Mouse (Mus musculus) G1E (cell line): ENCODE data around the gene Coq10a. TPM values are rescaled to one million over a fixed set of nuclear protein-coding genes. Genes with fewer than 3 reads are reported as not detected.

Experiments
- ATAC-seq: 2 replicates; pipeline ENCODE4 v1.8.0; 2016; ENCODE audit warnings: mild to moderate bottlenecking; ENCODE audit not compliant: insufficient number of reproducible peaks, poor library complexity, low FRiP score, severe bottlenecking; ENCODE audit errors: extremely low read depth
- DNase-seq: peaks from one replicate; pipeline ENCODE4 v3.0.0; 2012; ENCODE audit warnings: low spot score
- H3K27me3 ChIP-seq: 2 replicates; pipeline ENCODE4 v1.6.1; 2012; ENCODE audit warnings: mild to moderate bottlenecking, low read length, inconsistent platforms; ENCODE audit not compliant: insufficient read depth
- H3K36me3 ChIP-seq: replicated peaks from 2 replicates; pipeline ENCODE3; 2012; ENCODE audit warnings: mild to moderate bottlenecking, inconsistent platforms
- H3K4me1 ChIP-seq: 2 replicates; pipeline ENCODE4 v1.6.1; 2012; ENCODE audit warnings: low read depth, low read length, inconsistent platforms, mixed read lengths; ENCODE audit not compliant: insufficient read depth
- H3K4me3 ChIP-seq: 2 replicates; pipeline ENCODE4 v1.5.1; 2012; ENCODE audit warnings: low read depth, mild to moderate bottlenecking, inconsistent platforms, low read length, moderate library complexity, mixed read lengths
- H3K9me3 ChIP-seq: replicated peaks from 2 replicates; pipeline ENCODE4 v1.6.1; 2012; ENCODE audit warnings: inconsistent platforms
- CTCF ChIP-seq: IDR thresholded peaks from 2 replicates; pipeline ENCODE4 v1.5.1; 2012; ENCODE audit warnings: low read depth, low read length, inconsistent platforms, mixed read lengths
- GATA1 ChIP-seq: IDR thresholded peaks from 2 replicates; pipeline ENCODE4 v1.6.1; 2012; ENCODE audit warnings: borderline replicate concordance, low read length, inconsistent platforms, mixed read lengths
- GATA2 ChIP-seq: IDR thresholded peaks from 2 replicates; pipeline ENCODE4 v1.6.1; 2012; ENCODE audit warnings: low read depth, low read length, inconsistent platforms, borderline replicate concordance
- POLR2AphosphoS5 ChIP-seq: IDR thresholded peaks from 2 replicates; pipeline ENCODE4 v1.6.1; 2012; ENCODE audit warnings: low read depth, low read length, inconsistent platforms; ENCODE audit not compliant: insufficient replicate concordance
- TAL1 ChIP-seq: conservative IDR thresholded peaks from 2 replicates; pipeline ENCODE4 v1.6.1; 2012; ENCODE audit warnings: low read depth, low read length, inconsistent platforms, mixed read lengths
- polyA plus RNA-seq: library from polyadenylated mRNA; stranded (reverse); fragments of >175 nt; gene quantifications from 2 replicates; pipeline ENCODE4 v1.2.3, GENCODE M21; 2012
- total RNA-seq, 2 experiments: library from RNA; stranded (forward) in 1 of 2; stranded (reverse) in 1 of 2; fragments of 200-1000 nt in 1 of 2; fragments of >200 nt in 1 of 2; fragmentation: Nextera tagmentation in 1 of 2; gene quantifications; 2 replicates each; pipeline ENCODE4 v1.2.3; 2014 to 2017

Gene Coq10a
- 28.8 and 29.8 TPM in 2 replicates for total RNA-seq (2014; fragmentation: Nextera tagmentation)
- 24.9 and 27.4 TPM in 2 replicates for total RNA-seq (2017)
- polyA plus RNA-seq: 7.3 and 8.7 TPM in 2 replicates

DNA sequence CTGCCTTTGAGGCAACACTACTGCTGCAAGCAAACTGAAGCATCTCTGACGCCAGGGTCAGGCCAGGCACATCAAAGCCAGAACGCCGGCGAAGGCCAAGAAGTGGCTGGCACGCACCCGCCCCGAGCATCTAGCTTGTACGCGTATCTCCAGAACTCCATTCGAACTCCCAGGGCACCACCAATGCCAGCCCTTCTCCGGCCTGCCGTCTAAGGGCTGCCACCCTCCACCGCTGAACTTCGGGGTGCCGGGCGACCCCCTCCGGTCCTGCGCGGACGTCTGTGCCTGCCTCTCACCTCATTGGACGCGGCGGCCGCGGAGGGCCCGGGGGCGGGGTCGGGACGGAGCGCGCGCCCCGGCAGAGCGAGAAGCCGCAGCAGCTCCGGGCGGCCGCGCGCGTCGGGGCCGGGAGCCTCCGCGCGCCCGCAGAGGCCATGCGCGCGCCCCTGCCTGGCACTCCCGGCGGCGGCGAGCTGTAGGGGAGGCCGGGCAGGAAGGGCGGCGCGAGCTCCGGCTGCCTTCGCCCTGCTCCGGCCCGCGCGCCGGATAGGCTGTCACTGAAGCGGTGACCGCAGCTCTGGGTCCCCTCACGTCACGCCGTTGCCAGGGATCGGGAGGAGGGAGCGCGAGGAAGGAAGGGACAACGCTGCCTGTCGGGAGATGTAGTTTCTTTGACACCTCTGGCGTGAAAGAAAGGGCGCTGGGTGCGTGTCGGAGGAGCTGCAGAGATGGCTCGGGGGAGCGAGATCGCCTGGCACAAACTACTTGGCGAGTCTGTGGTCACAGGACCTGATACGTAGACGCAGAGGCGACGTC, at the start of gene Coq10a:
Gene Coq10a, minus strand, starts transcription at position 596 of the 816 bp plus-strand sequence.
- H3K4me3 ChIP-seq: peak within 1 kb of the TSS; percentile 82
- H3K36me3 ChIP-seq: peaks cover 25% of the 10 kb centered on the region
- peaks cover 56% of the 10 kb centered on the region for H3K4me1 ChIP-seq
- peak; percentile 76 for ATAC-seq
- no peak for TF ChIP-seq GATA2
- TF ChIP-seq CTCF: no peak
- no peak for TF ChIP-seq TAL1
- TF ChIP-seq POLR2AphosphoS5: no peak
- no peak for TF ChIP-seq GATA1
- DNase-seq: peak; percentile 83
- H3K27me3 ChIP-seq: no peaks in the 10 kb centered on the region
- no peaks in the 10 kb centered on the region for H3K9me3 ChIP-seq

DNA sequence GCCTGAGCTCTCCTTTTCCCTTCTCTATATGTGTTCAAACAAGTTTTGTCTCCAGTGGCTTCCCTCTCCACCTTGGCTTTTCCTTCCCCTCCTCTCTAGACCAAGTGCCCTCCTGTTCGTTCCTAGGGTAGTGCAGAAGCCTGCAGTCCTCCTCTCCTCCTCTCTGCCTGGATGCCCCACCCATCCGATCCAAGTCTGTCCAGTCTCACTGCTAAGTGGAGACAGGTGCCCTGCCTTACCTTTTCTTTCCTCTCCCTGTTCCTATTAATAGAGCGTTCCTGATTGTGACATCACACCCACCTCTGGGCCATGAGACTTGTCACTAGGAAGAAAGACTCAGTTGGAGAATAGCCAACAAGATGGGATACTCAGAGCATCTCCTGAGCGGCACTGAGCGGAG, 46.1 kb upstream of the Coq10a start:
- peaks cover 62% of the 10 kb centered on the region for H3K36me3 ChIP-seq
- no peak overlapping the region for H3K4me3 ChIP-seq
- TF ChIP-seq TAL1: no peak
- TF ChIP-seq CTCF: no peak
- TF ChIP-seq GATA1: no peak
- no peak for TF ChIP-seq GATA2
- TF ChIP-seq POLR2AphosphoS5: no peak
- no peak for ATAC-seq
- no peak for DNase-seq
- no peaks in the 10 kb centered on the region for H3K27me3 ChIP-seq
- H3K4me1 ChIP-seq: peaks cover 37% of the 10 kb centered on the region
- H3K9me3 ChIP-seq: no peaks in the 10 kb centered on the region

DNA sequence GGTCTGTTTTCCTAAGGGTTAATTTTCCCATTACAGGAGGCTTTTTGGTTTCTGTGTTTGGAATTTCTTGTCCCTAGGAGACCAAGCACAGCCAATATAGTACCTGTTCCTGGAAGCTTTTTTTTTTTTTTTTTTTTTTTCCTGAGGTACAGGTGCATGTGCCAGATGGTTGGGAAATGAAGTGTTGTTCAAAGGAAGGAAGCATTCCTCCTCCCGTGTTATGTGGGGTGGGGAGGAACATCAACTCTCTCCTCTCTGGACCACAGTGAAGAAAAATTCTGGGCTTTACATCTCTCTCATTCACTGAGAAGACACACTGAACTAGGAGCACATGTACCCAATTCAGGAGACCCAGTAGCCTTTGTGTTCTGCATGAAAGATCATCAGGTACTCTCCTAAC, 44.3 kb upstream of the Coq10a start:
- H3K9me3 ChIP-seq: no peaks in the 10 kb centered on the region
- peaks cover 51% of the 10 kb centered on the region for H3K4me1 ChIP-seq
- peaks cover 56% of the 10 kb centered on the region for H3K36me3 ChIP-seq
- TF ChIP-seq POLR2AphosphoS5: no peak
- H3K27me3 ChIP-seq: no peaks in the 10 kb centered on the region
- DNase-seq (no peak), ATAC-seq (no peak)
- no peak overlapping the region for H3K4me3 ChIP-seq

DNA sequence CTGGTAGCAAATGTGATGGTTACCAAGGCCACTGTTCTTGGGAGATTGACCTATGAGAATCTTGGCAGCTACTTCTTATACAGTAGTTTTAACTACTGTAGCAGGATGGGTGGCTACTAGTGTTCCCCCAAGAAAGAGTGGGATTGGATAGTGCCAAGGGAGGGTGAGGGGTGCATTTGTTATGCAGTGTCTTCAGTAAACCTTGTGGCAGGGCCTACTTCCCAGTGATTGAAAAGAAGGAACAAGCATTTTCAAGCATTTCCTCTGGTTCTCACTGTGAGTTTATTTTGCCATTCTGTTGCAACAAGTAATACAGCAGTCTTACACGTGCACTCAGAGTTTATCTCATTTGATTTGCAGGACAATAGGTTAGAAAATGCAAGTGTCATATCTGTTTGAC, 43.8 kb upstream of the Coq10a start:
- H3K36me3 ChIP-seq: peaks cover 57% of the 10 kb centered on the region
- ATAC-seq: no peak
- H3K9me3 ChIP-seq: no peaks in the 10 kb centered on the region
- no peaks in the 10 kb centered on the region for H3K27me3 ChIP-seq
- peak overlapping the region; percentile 88 for H3K4me3 ChIP-seq
- TF ChIP-seq GATA2: no peak
- no peak for TF ChIP-seq POLR2AphosphoS5
- no peak for TF ChIP-seq GATA1
- TF ChIP-seq TAL1: no peak
- TF ChIP-seq CTCF: no peak
- peaks cover 55% of the 10 kb centered on the region for H3K4me1 ChIP-seq
- no peak for DNase-seq

GRCm38 (mm10) chr10:128412055-128412381, 43.2 kb upstream of the Coq10a start:
- Histone ChIP-seq H3K4me1 (peaks cover 55% of the 10 kb centered on the region), H3K27me3 (no peaks in the 10 kb centered on the region), H3K9me3 (no peaks in the 10 kb centered on the region), H3K4me3 (peak overlapping the region; percentile 88), H3K36me3 (peaks cover 56% of the 10 kb centered on the region)
- ATAC-seq (no peak), DNase-seq (no peak)
- TF ChIP-seq POLR2AphosphoS5 (no peak), TAL1 (no peak), CTCF (no peak), GATA2 (no peak), GATA1 (no peak)

- Histone ChIP-seq H3K4me3 (peak within 1 kb of the TSS; percentile 88), H3K9me3 (no peaks in the 10 kb centered on the region), H3K4me1 (peaks cover 55% of the 10 kb centered on the region), H3K27me3 (no peaks in the 10 kb centered on the region), H3K36me3 (peaks cover 55% of the 10 kb centered on the region)
- DNase-seq: peak; percentile 82
- TF ChIP-seq CTCF: no peak
- no peak for TF ChIP-seq GATA1
- TF ChIP-seq POLR2AphosphoS5: no peak
- no peak for TF ChIP-seq GATA2
- no peak for TF ChIP-seq TAL1
- ATAC-seq: peak; percentile 85
Observed at GRCm38 (mm10) chr10:128411211-128412054, 42.6 kb upstream of the Coq10a start, which contains the start of the genes Nabp2 and Rnf41. Gene Nabp2 (minus strand): TSS chr10:128411492. Gene Rnf41 (plus strand): TSS chr10:128411657.
